Mouse (Mus musculus) lung, adult 2 months (tissue): ENCODE measurements at regions not wholly inside any gene's neighbourhood (a gene's known extent, or its start where the extent isn't known, plus 50 kb on each side); places are given as distances from the start of the nearest gene placed in this dataset.

Experiments
- DNase-seq: peaks from one replicate; pipeline ENCODE4 v3.0.0; 2022
- H3K4me1 ChIP-seq: fragments of 200-500 bp; 2 replicates; pipeline ENCODE4 v1.6.1; 2011; ENCODE audit warnings: low read length; ENCODE audit not compliant: control insufficient read depth, insufficient read depth
- H3K4me3 ChIP-seq: fragments of 200-500 bp; replicated peaks from 2 replicates; pipeline ENCODE3; 2011; ENCODE audit warnings: low read depth, mild to moderate bottlenecking, control low read depth, low read length; ENCODE audit errors: extremely low read depth
- CTCF ChIP-seq: fragments of 200-500 bp; IDR thresholded peaks from 2 replicates; pipeline ENCODE4 v1.5.1; 2011; ENCODE audit warnings: mild to moderate bottlenecking, low read length, control low read depth; ENCODE audit not compliant: insufficient read depth
- POLR2A ChIP-seq: fragments of 200-500 bp; IDR thresholded peaks from 2 replicates; pipeline ENCODE4 v1.6.1; 2011; ENCODE audit warnings: low read depth, mild to moderate bottlenecking, control low read depth, low read length, borderline replicate concordance; ENCODE audit errors: extremely low read depth
- WGBS: fragments of 180-500 bp; shearing (Covaris S2); methylation state at CpG from one replicate; pipeline ENCODE4 v1.1.7; 2018; 5-methylcytosine and 5-hydroxymethylcytosine counted together

- no peak overlapping the region for H3K4me3 ChIP-seq
- 64% methylated on average over 3 of the region's 3 CpGs for WGBS
Measured at GRCm38 (mm10) chr8:95986410-95986809, 98.1 kb upstream of the Got2 start.

GRCm38 (mm10) chr8:95983690-95984089 lies 95.3 kb upstream of the Got2 start:
- Histone ChIP-seq H3K4me3 (no peak overlapping the region), H3K4me1 (no peaks in the 10 kb centered on the region)
- WGBS, result 43% methylated on average over 2 of the region's 2 CpGs
- no peak for DNase-seq
- TF ChIP-seq POLR2A (no peak), CTCF (no peak)

More at GRCm38 (mm10) chr8:95986410-95986809, 98.1 kb upstream of the Got2 start:
- H3K4me1 ChIP-seq, result no peaks in the 10 kb centered on the region
- no peak for DNase-seq
- TF ChIP-seq CTCF, result no peak
- TF ChIP-seq POLR2A, result no peak

- no peaks in the 10 kb centered on the region for H3K4me1 ChIP-seq
- DNase-seq, result no peak
- 24% methylated on average over 2 of the region's 2 CpGs for WGBS
- H3K4me3 ChIP-seq, result no peak overlapping the region
- TF ChIP-seq CTCF, result no peak
- no peak for TF ChIP-seq POLR2A
Measured at GRCm38 (mm10) chr8:95980405-95980804, 92.1 kb upstream of the Got2 start.

DNA sequence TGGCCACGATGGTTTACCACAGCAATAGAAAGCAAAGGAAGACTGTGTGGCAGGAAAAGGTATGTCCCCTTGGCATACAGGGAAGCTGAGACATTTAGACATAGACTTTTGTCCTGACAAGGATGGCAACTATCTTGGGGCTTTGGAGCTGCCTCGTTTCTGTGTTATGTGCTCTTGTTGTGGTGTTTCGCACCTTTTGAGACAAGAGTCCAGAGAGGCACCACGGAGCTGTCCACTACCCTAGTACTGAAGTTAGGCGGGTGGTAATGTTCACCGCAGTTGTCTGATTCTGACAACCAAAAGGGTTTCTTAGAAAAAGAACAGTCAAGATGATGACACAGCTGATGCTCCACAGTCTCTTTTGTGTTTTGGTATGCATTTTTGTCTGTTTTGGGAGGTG lies 90.9 kb upstream of the Got2 start:
- DNase-seq, result no peak
- TF ChIP-seq CTCF, result no peak
- TF ChIP-seq POLR2A, result no peak
- Histone ChIP-seq H3K4me3 (no peak overlapping the region), H3K4me1 (no peaks in the 10 kb centered on the region)
- 46% methylated on average over 6 of the region's 6 CpGs for WGBS

DNA sequence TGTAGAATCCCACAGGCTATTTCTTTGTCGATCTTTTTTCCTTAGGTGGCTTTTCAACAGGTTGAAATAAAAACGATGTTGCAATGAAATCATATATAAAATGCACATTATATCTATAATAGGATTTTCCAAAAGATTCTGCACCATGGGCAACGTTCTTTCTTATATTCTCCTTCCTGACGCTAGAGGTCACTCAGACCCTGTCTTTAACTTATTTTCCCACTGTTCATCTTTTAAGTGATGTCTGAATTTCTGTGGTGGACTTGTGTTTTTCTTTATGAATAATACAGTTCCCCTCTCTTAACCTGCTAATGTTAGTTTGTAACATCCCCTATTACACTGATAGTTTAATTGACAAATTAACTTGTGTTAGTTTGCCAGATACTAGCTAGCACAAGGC lies 86.5 kb upstream of the Got2 start:
- DNase-seq, result no peak
- WGBS, result 22% methylated on average over 4 of the region's 4 CpGs
- TF ChIP-seq CTCF, result no peak
- TF ChIP-seq POLR2A, result no peak
- no peaks in the 10 kb centered on the region for H3K4me1 ChIP-seq
- no peak overlapping the region for H3K4me3 ChIP-seq

DNA sequence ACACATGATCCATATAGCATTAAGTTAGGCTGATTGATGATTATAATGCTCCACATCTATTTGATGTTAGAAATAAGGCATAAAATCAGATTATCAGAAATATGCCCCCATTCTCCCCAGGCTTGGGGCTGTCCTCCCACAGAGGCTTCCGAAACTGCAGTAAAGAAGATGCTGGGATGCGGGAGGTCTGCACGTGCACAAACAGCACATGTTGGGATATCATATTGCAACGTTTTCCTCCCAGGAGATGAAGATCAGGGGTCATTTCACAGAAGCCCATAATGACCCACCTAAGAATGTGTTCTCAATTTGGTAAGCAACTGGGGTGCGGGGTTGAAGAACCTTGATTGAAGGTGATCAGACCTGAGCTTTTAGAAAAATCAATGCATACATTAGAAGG lies 85.9 kb upstream of the Got2 start:
- 58% methylated on average over 5 of the region's 5 CpGs for WGBS
- no peak overlapping the region for H3K4me3 ChIP-seq
- DNase-seq, result no peak
- TF ChIP-seq POLR2A, result no peak
- no peak for TF ChIP-seq CTCF
- no peaks in the 10 kb centered on the region for H3K4me1 ChIP-seq

GRCm38 (mm10) chr8:95973571-95973970 lies 85.2 kb upstream of the Got2 start:
- Histone ChIP-seq H3K4me1 (no peaks in the 10 kb centered on the region), H3K4me3 (no peak overlapping the region)
- TF ChIP-seq CTCF, result no peak
- TF ChIP-seq POLR2A, result no peak
- DNase-seq, result no peak
- 35% methylated on average over 4 of the region's 4 CpGs for WGBS

DNA sequence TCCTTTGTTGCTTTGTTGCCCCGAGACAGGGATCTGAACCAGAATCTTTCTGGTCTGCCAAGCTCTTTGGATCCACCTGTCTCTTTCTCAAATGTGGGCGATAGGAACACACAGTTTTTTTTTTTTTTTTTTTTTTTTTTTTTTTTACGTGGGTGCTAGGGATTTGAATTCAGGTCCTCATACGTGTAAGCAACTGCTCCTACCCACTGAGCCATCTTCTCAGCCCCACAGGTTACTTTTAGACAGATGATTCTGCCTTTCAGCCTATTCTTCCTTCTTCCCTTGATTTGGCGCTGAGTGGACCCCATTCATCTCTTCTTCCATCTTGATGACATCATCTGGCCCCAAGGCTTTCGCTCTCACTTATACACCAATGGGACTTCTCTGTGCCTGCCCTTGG lies 80.5 kb upstream of the Got2 start:
- WGBS, result 82% methylated on average over 6 of the region's 6 CpGs
- no peak for DNase-seq
- Histone ChIP-seq H3K4me1 (no peaks in the 10 kb centered on the region), H3K4me3 (no peak overlapping the region)
- TF ChIP-seq CTCF (no peak), POLR2A (no peak)

GRCm38 (mm10) chr8:95966430-95966829 lies 78.1 kb upstream of the Got2 start:
- TF ChIP-seq CTCF (no peak), POLR2A (no peak)
- 38% methylated on average over 1 of the region's 1 CpGs for WGBS
- no peaks in the 10 kb centered on the region for H3K4me1 ChIP-seq
- DNase-seq, result no peak
- no peak overlapping the region for H3K4me3 ChIP-seq

DNA sequence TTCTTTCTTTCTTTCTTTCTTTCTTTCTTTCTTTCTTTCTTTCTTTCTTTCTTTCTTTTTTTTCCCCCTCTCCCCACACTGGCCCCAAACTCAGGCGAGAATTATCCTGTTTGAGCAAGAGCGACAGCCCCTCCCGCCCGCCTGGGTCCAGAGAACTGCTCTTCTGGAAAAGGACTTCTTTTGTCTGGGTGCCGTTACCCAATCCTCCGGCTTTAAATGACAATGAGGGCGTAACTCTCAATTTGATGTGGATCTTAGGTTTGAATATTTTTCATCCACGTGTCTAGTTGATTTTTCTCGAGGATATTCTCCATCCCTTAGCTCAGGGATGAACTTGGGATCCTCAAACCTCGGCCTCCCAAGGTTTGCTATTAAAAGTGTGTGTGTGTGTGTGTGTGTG lies 63.9 kb upstream of the Got2 start:
- WGBS, result 36% methylated on average over 10 of the region's 10 CpGs
- no peak for DNase-seq
- TF ChIP-seq POLR2A, result no peak
- TF ChIP-seq CTCF, result no peak
- H3K4me3 ChIP-seq, result no peak overlapping the region
- H3K4me1 ChIP-seq, result no peaks in the 10 kb centered on the region
